Mouse (Mus musculus): ENCODE data around the gene Ankrd49. TPM values are rescaled to one million over a fixed set of nuclear protein-coding genes. Genes with fewer than 3 reads are reported as not detected.

The Ankrd49 gene
- polyA plus RNA-seq, 1 experiment from 2014 or later: 23.2 TPM

DNA sequence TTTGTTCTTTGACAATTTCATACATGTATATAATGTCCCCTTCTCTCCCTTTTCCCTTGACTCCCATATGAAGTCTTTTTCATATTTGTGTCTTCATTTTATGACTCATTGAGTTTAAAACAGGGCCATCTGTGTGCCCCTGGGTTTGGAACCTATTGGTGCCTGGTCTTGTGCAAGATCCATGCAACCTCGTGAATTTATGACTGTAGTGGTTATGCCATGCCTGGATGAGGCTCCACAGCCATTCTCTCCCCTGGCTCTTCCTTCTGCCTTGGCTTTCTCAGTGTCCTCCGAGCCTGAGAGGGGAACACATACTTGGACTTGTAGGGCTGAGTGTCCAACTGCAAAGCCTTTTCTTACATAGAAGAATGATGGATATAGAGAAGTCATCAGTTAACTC is 21.1 kb upstream of the Ankrd49 start:
- H3K36me3 ChIP-seq (ENCODE audit: control insufficient read depth, insufficient read depth, low read length): peaks cover 79% of the 10 kb centered on the region
- ATAC-seq (ENCODE audit: insufficient number of reproducible peaks, insufficient read depth, low FRiP score, low read depth): no peak

DNA sequence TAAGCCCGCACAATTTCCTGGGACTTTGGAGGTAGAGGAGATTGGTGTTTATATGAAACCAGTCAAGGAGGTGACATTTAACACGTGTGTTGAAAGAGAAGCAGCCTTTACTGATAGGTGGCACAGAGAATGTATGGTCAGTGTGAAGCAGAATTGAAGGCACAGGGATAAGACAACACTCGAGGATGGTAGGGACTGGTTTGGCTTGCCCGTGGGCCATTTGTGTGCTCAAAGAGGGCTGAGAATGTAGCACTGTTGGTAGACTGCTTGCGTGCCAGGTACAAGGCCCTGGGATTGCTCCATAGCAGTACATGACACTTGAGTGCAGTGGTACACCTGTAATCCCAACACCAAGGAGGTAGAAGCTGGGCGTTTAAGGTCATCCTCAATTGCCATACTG is 2.7 kb upstream of the Ankrd49 start:
- H3K27me3 ChIP-seq (ENCODE audit: control insufficient read depth, insufficient read depth, low read length): no peaks in the 10 kb centered on the region
- H3K4me3 ChIP-seq (ENCODE audit: control insufficient read depth in 1 of 2, insufficient read depth in 1 of 2, low read depth in 1 of 2, low read length in 2 of 2): no peak overlapping the region
- no peak for ATAC-seq (ENCODE audit: insufficient number of reproducible peaks, insufficient read depth, low FRiP score, low read depth)
- H3K27ac ChIP-seq (replicated peaks in 1 of 2; ENCODE audit: control insufficient read depth in 1 of 2, insufficient read depth in 1 of 2, low read depth in 2 of 2, low read length in 2 of 2): no peak overlapping the region
- peaks cover 0 to 9% of the 10 kb centered on the region in 2 experiments; a peak in 1 of 4 replicates for H3K4me1 ChIP-seq (ENCODE audit: control insufficient read depth in 2 of 2, insufficient read depth in 2 of 2, low read length in 2 of 2)
- H3K4me2 ChIP-seq (ENCODE audit: low read length): no peak overlapping the region
- 86% methylated on average over 6 of the region's 6 CpGs for WGBS
- H3K9me3 ChIP-seq (ENCODE audit: control insufficient read depth, low read length): no peaks in the 10 kb centered on the region
- H3K36me3 ChIP-seq (ENCODE audit: control insufficient read depth, insufficient read depth, low read length): peaks cover 54% of the 10 kb centered on the region
- H3K9ac ChIP-seq (ENCODE audit: low read length): no peak overlapping the region

More for the DNA sequence above, 21.1 kb upstream of the Ankrd49 start:
- Histone ChIP-seq H3K4me3 (ENCODE audit: control insufficient read depth in 1 of 2, insufficient read depth in 1 of 2, low read depth in 1 of 2, low read length in 2 of 2) (no peak overlapping the region), H3K27me3 (ENCODE audit: control insufficient read depth, insufficient read depth, low read length) (no peaks in the 10 kb centered on the region), H3K27ac (replicated peaks in 1 of 2; ENCODE audit: control insufficient read depth in 1 of 2, insufficient read depth in 1 of 2, low read depth in 2 of 2, low read length in 2 of 2) (no peak overlapping the region), H3K9ac (ENCODE audit: low read length) (no peak overlapping the region), H3K4me1 (ENCODE audit: control insufficient read depth in 2 of 2, insufficient read depth in 2 of 2, low read length in 2 of 2) (no peaks in the 10 kb centered on the region), H3K9me3 (ENCODE audit: control insufficient read depth, low read length) (no peaks in the 10 kb centered on the region), H3K4me2 (ENCODE audit: low read length) (no peak overlapping the region)
- 93% methylated on average over 2 of the region's 2 CpGs for WGBS

DNA sequence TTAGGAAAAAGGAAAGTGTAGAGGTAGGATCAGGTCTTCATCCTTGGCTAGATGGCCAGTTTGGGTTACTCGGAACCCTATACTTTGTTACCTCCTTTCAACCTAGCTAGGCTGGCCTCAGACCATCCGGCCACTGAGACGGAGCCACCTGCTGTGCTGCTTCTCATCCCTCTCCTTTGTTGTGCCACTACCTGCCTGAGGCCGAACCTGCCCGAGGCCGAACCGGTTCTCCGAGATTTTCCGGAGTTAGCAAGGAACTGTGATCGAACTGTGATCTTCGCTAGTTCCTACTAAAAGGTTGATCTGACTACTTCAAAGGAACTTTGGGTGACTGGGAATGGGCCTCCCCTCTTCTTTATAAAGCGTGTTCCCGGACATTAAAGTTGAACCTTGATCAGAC is 6.3 kb downstream of the Ankrd49 start:
- H3K27me3 ChIP-seq (ENCODE audit: control insufficient read depth, insufficient read depth, low read length): no peaks in the 10 kb centered on the region
- no peaks in the 10 kb centered on the region for H3K4me1 ChIP-seq (ENCODE audit: control insufficient read depth in 2 of 2, insufficient read depth in 2 of 2, low read length in 2 of 2)
- H3K36me3 ChIP-seq (ENCODE audit: control insufficient read depth, insufficient read depth, low read length): peaks cover 27% of the 10 kb centered on the region
- no peak overlapping the region for H3K27ac ChIP-seq (replicated peaks in 1 of 2; ENCODE audit: control insufficient read depth in 1 of 2, insufficient read depth in 1 of 2, low read depth in 2 of 2, low read length in 2 of 2)
- H3K9ac ChIP-seq (ENCODE audit: low read length): no peak overlapping the region
- 42% methylated on average over 13 of the region's 13 CpGs for WGBS
- no peak overlapping the region for H3K4me2 ChIP-seq (ENCODE audit: low read length)
- no peaks in the 10 kb centered on the region for H3K9me3 ChIP-seq (ENCODE audit: control insufficient read depth, low read length)
- no peak overlapping the region for H3K4me3 ChIP-seq (ENCODE audit: control insufficient read depth in 1 of 2, insufficient read depth in 1 of 2, low read depth in 1 of 2, low read length in 2 of 2)
- ATAC-seq (ENCODE audit: insufficient number of reproducible peaks, insufficient read depth, low FRiP score, low read depth): no peak

DNA sequence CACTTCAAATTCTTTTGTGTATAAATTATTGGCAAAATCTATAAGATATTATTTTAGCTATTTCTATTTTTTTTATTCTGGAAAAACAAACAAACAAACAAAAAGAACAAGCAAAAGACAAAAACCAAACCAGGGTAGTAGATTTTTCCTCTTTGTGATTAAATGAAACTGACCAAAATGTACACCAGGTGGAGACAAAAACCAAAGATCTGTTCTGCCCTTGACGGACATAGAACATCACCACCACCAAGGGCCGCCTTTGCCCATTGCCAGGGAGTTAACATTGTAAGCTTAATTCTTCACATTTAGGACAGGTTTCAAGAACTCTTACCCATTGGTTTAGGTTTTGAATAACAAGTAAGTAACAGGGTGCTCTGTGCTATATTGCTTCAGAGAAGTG is 10.8 kb downstream of the Ankrd49 start:
- H3K4me3 ChIP-seq (ENCODE audit: control insufficient read depth in 1 of 2, insufficient read depth in 1 of 2, low read depth in 1 of 2, low read length in 2 of 2): no peak overlapping the region
- H3K4me2 ChIP-seq (ENCODE audit: low read length): no peak overlapping the region
- WGBS: 35% methylated on average over 2 of the region's 2 CpGs
- H3K27me3 ChIP-seq (ENCODE audit: control insufficient read depth, insufficient read depth, low read length): peaks cover 16% of the 10 kb centered on the region; the same call in 1 of the 2 replicates
- H3K9me3 ChIP-seq (ENCODE audit: control insufficient read depth, low read length): no peaks in the 10 kb centered on the region
- ATAC-seq (ENCODE audit: insufficient number of reproducible peaks, insufficient read depth, low FRiP score, low read depth): no peak
- no peak overlapping the region for H3K27ac ChIP-seq (replicated peaks in 1 of 2; ENCODE audit: control insufficient read depth in 1 of 2, insufficient read depth in 1 of 2, low read depth in 2 of 2, low read length in 2 of 2)
- no peak overlapping the region for H3K9ac ChIP-seq (ENCODE audit: low read length)
- H3K4me1 ChIP-seq (ENCODE audit: control insufficient read depth in 2 of 2, insufficient read depth in 2 of 2, low read length in 2 of 2): peaks cover 0 to 5% of the 10 kb centered on the region in 2 experiments; a peak in 1 of 4 replicates
- no peaks in the 10 kb centered on the region for H3K36me3 ChIP-seq (ENCODE audit: control insufficient read depth, insufficient read depth, low read length)

DNA sequence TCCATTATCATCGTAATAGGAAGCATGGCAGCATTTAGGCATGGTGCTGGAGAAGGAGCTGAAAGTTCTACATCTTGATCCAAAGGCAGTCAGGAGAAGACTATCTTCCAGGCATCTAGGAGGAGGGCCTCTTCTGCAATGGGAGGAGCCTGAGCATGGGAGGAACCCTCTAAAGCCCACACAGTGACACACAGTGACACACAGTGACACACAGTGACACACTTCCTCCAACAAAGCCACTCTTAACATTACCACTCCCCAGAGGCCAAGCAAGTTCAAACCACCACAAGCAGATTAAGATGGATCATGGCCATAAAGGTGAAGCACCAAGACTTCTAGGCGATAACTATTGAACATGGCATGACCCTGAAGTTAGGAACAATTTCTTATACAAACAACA is 12.6 kb downstream of the Ankrd49 start:
- Histone ChIP-seq H3K4me3 (ENCODE audit: control insufficient read depth in 1 of 2, insufficient read depth in 1 of 2, low read depth in 1 of 2, low read length in 2 of 2) (no peak overlapping the region), H3K4me1 (ENCODE audit: control insufficient read depth in 2 of 2, insufficient read depth in 2 of 2, low read length in 2 of 2) (peaks cover 0 to 5% of the 10 kb centered on the region in 2 experiments; a peak in 1 of 4 replicates), H3K27ac (replicated peaks in 1 of 2; ENCODE audit: control insufficient read depth in 1 of 2, insufficient read depth in 1 of 2, low read depth in 2 of 2, low read length in 2 of 2) (no peak overlapping the region), H3K36me3 (ENCODE audit: control insufficient read depth, insufficient read depth, low read length) (no peaks in the 10 kb centered on the region), H3K27me3 (ENCODE audit: control insufficient read depth, insufficient read depth, low read length) (peaks cover 21% of the 10 kb centered on the region; the same call in 1 of the 2 replicates), H3K9me3 (ENCODE audit: control insufficient read depth, low read length) (no peaks in the 10 kb centered on the region), H3K9ac (ENCODE audit: low read length) (no peak overlapping the region), H3K4me2 (ENCODE audit: low read length) (no peak overlapping the region)
- 88% methylated on average over 2 of the region's 2 CpGs for WGBS
- ATAC-seq (ENCODE audit: insufficient number of reproducible peaks, insufficient read depth, low FRiP score, low read depth): no peak

DNA sequence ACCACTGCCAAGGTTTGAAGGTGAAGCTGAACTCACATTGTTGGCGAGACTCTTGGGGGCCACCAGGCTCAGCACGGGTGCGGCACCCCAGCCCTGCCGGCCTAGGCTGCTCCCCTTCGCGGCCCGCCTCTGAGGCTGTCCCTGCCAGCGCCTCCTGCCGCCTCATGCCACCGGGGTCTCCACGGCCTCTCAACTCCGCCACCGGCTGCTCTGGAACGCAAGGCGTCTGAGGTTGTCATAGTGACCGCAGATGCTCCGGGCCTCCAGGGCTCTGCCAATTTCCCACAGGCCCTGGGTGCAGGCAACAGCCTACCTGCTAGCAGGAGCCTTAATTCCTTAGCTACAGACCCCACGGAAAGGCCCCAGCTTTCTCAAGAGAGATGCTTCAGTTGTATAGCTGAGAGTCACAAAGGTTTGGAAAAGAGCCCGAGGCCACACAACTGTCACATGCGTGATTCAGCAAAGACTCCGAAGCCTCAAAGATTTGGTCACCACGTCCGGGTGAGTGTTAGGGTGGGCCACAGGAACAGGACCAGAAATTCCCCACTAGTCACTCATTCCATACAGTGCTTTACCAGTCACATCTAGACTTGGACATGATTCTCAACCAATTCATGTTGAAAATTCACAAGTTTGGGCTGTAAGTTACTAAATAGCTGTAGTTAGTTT is 13.7 kb downstream of the Ankrd49 start, which contains the start of gene 1700012B09Rik:
TSS of gene 1700012B09Rik (minus strand) at position 228 of the 669 bp plus-strand sequence.
- no peak for ATAC-seq (ENCODE audit: insufficient number of reproducible peaks, insufficient read depth, low FRiP score, low read depth)
- 18% methylated on average over 23 of the region's 23 CpGs for WGBS
- Histone ChIP-seq H3K27ac (replicated peaks in 1 of 2; ENCODE audit: control insufficient read depth in 1 of 2, insufficient read depth in 1 of 2, low read depth in 2 of 2, low read length in 2 of 2) (no peak within 1 kb of the TSS), H3K4me2 (ENCODE audit: low read length) (0 out of 2 replicates have a peak within 1 kb of the TSS, but pooled peaks have one; percentile 8), H3K27me3 (ENCODE audit: control insufficient read depth, insufficient read depth, low read length) (peaks cover 28% of the 10 kb centered on the region; the same call in 1 of the 2 replicates), H3K9ac (ENCODE audit: low read length) (no peak within 1 kb of the TSS), H3K36me3 (ENCODE audit: control insufficient read depth, insufficient read depth, low read length) (no peaks in the 10 kb centered on the region), H3K4me1 (ENCODE audit: control insufficient read depth in 2 of 2, insufficient read depth in 2 of 2, low read length in 2 of 2) (peaks cover 0 to 5% of the 10 kb centered on the region in 2 experiments; a peak in 1 of 4 replicates), H3K4me3 (ENCODE audit: control insufficient read depth in 1 of 2, insufficient read depth in 1 of 2, low read depth in 1 of 2, low read length in 2 of 2) (no peak within 1 kb of the TSS), H3K9me3 (ENCODE audit: control insufficient read depth, low read length) (no peaks in the 10 kb centered on the region)

DNA sequence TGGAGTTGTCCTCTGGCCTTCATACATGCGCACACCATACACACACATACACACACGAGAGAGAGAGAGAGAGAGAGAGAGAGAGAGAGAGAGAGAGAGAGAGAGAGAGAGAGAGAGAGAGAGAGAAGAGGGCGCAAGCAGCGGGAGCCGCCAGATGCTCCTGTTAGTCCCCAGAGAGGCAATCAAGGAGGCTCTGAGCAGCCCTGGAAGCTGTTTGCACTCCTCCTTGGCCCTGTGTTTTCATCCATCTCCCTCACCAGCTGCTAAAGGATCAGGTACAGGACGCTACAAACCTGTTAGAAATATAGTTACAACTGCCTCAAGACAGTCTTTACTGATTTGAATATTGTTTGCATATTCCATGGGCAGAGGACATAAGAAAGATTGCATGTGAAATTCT is 14.8 kb downstream of the Ankrd49 start:
- no peak for ATAC-seq (ENCODE audit: insufficient number of reproducible peaks, insufficient read depth, low FRiP score, low read depth)
- Histone ChIP-seq H3K27ac (replicated peaks in 1 of 2; ENCODE audit: control insufficient read depth in 1 of 2, insufficient read depth in 1 of 2, low read depth in 2 of 2, low read length in 2 of 2) (no peak overlapping the region), H3K4me3 (ENCODE audit: control insufficient read depth in 1 of 2, insufficient read depth in 1 of 2, low read depth in 1 of 2, low read length in 2 of 2) (no peak overlapping the region), H3K9me3 (ENCODE audit: control insufficient read depth, low read length) (no peaks in the 10 kb centered on the region), H3K4me1 (ENCODE audit: control insufficient read depth in 2 of 2, insufficient read depth in 2 of 2, low read length in 2 of 2) (peaks cover 0 to 5% of the 10 kb centered on the region in 2 experiments; a peak in 1 of 4 replicates), H3K27me3 (ENCODE audit: control insufficient read depth, insufficient read depth, low read length) (peaks cover 28% of the 10 kb centered on the region; the same call in 1 of the 2 replicates), H3K36me3 (ENCODE audit: control insufficient read depth, insufficient read depth, low read length) (no peaks in the 10 kb centered on the region), H3K4me2 (ENCODE audit: low read length) (no peak overlapping the region), H3K9ac (ENCODE audit: low read length) (no peak overlapping the region)
- 60% methylated on average over 4 of the region's 6 CpGs for WGBS

All from heart, embryonic 14.5 days (tissue).